Mouse (Mus musculus): ENCODE data around the gene Olfr153. TPM values are rescaled to one million over a fixed set of nuclear protein-coding genes. Genes with fewer than 3 reads are reported as not detected.
"Not testable (repeated sequence)": the region's sequence is repeated elsewhere in the genome, so short reads cannot be mapped to it uniquely, and the experiment has no call there.

Gene Olfr153
- polyA plus RNA-seq, 1 experiment from 2014 or later = not detected

DNA sequence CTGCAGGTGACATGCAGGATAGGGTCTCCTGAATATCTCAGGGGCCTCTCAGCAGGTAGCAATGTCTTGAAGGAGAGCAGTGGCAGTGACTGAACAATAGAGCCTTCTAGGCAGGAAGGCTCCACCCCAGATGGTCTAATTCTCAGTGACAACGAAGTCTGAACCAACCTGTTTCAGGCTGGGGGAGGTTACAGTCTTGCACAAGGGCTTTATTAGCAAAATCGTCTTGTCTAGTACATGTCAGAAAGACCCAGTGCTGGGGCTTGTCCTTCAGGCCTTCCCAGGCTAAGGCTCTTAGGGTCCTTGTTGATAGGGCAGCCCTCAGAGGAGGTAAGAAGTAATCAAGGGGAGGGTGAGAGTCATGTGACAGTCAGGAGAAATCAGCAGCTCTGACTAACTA lies 3.2 kb downstream of the Olfr153 start:
- no peak for ATAC-seq (ENCODE audit: low read depth)
- Histone ChIP-seq H3K27me3 (ENCODE audit: control insufficient read depth, insufficient read depth, low read depth, low read length) (no peaks in the 10 kb centered on the region), H3K36me3 (ENCODE audit: control insufficient read depth, insufficient read depth) (no peaks in the 10 kb centered on the region), H3K4me2 (ENCODE audit: low read depth, low read length) (no peak overlapping the region), H3K9me3 (replicated peaks; ENCODE audit: control insufficient read depth, low read length) (no peaks in the 10 kb centered on the region), H3K27ac (ENCODE audit: low read length) (no peak overlapping the region), H3K4me3 (ENCODE audit: low read depth, low read length) (no peak overlapping the region), H3K9ac (ENCODE audit: low read depth, low read length) (no peak overlapping the region), H3K4me1 (ENCODE audit: control insufficient read depth, low read depth, low read length) (no peaks in the 10 kb centered on the region)
- 41% methylated on average over 2 of the region's 2 CpGs for WGBS (ENCODE audit: insufficient replicate concordance)

GRCm38 (mm10) chr2:87545442-87545841 lies 13.8 kb downstream of the Olfr153 start, which contains the start of gene Olfr1128:
TSS of gene Olfr1128 (minus strand) at chr2:87545542.
- Histone ChIP-seq H3K9me3 (replicated peaks; ENCODE audit: control insufficient read depth, low read length) (no peaks in the 10 kb centered on the region), H3K9ac (ENCODE audit: low read depth, low read length) (no peak within 1 kb of the TSS), H3K4me2 (ENCODE audit: low read depth, low read length) (no peak within 1 kb of the TSS), H3K4me1 (ENCODE audit: control insufficient read depth, low read depth, low read length) (no peaks in the 10 kb centered on the region), H3K36me3 (ENCODE audit: control insufficient read depth, insufficient read depth) (no peaks in the 10 kb centered on the region), H3K4me3 (ENCODE audit: low read depth, low read length) (no peak within 1 kb of the TSS), H3K27ac (ENCODE audit: low read length) (no peak within 1 kb of the TSS), H3K27me3 (ENCODE audit: control insufficient read depth, insufficient read depth, low read depth, low read length) (no peaks in the 10 kb centered on the region)
- ATAC-seq (ENCODE audit: low read depth) = no peak
- WGBS (ENCODE audit: insufficient replicate concordance) = 55% methylated on average over 1 of the region's 1 CpGs

GRCm38 (mm10) chr2:87573602-87574001 lies 42.0 kb downstream of the Olfr153 start, which contains the start of gene Olfr1129:
TSS of gene Olfr1129 (plus strand) at chr2:87573902.
- 31% methylated on average over 1 of the region's 1 CpGs for WGBS (ENCODE audit: insufficient replicate concordance)
- H3K27ac ChIP-seq (ENCODE audit: low read length) = not testable (repeated sequence)

More at GRCm38 (mm10) chr2:87573602-87574001, 42.0 kb downstream of the Olfr153 start, which contains the start of gene Olfr1129:
- H3K4me3 ChIP-seq (ENCODE audit: low read depth, low read length); ATAC-seq (ENCODE audit: low read depth); H3K4me1 ChIP-seq (ENCODE audit: control insufficient read depth, low read depth, low read length); H3K4me2 ChIP-seq (ENCODE audit: low read depth, low read length); H3K9me3 ChIP-seq (replicated peaks; ENCODE audit: control insufficient read depth, low read length); H3K36me3 ChIP-seq (ENCODE audit: control insufficient read depth, insufficient read depth); H3K27me3 ChIP-seq (ENCODE audit: control insufficient read depth, insufficient read depth, low read depth, low read length); H3K9ac ChIP-seq (ENCODE audit: low read depth, low read length): not testable (repeated sequence)

Other genes starting within 250 kb of the Olfr153 start
- gene Olfr1118, start 224.2 kb upstream of the Olfr153 start, polyA plus RNA-seq (2015; fragmentation: Nextera tagmentation; extraction: Ambion mirVana) = not detected in 2 replicates
- not detected in 2 replicates for gene Olfr1120, start 177.0 kb upstream of the Olfr153 start, polyA plus RNA-seq (2015; fragmentation: Nextera tagmentation; extraction: Ambion mirVana)
- gene Olfr1121, start 161.9 kb upstream of the Olfr153 start, polyA plus RNA-seq (2015; fragmentation: Nextera tagmentation; extraction: Ambion mirVana) = not detected in 2 replicates
- not detected in 2 replicates for gene Olfr1122, start 145.9 kb upstream of the Olfr153 start, polyA plus RNA-seq (2015; fragmentation: Nextera tagmentation; extraction: Ambion mirVana)
- not detected in 2 replicates for gene Olfr1123, start 115.2 kb upstream of the Olfr153 start, polyA plus RNA-seq (2015; fragmentation: Nextera tagmentation; extraction: Ambion mirVana)
- gene Olfr1124, start 101.5 kb upstream of the Olfr153 start, polyA plus RNA-seq (2015; fragmentation: Nextera tagmentation; extraction: Ambion mirVana) = not detected in 2 replicates
- not detected in 2 replicates for gene Olfr1126, start 77.8 kb upstream of the Olfr153 start, polyA plus RNA-seq (2015; fragmentation: Nextera tagmentation; extraction: Ambion mirVana)
- gene Pramel7, start 34.7 kb upstream of the Olfr153 start, polyA plus RNA-seq (2015; fragmentation: Nextera tagmentation; extraction: Ambion mirVana) = not detected in 2 replicates
- gene Pramel6, start 25.2 kb upstream of the Olfr153 start, polyA plus RNA-seq (2015; fragmentation: Nextera tagmentation; extraction: Ambion mirVana) = not detected in 2 replicates
- gene Olfr1128, start 13.7 kb downstream of the Olfr153 start, polyA plus RNA-seq (2015; fragmentation: Nextera tagmentation; extraction: Ambion mirVana) = not detected in 2 replicates
- not detected in 2 replicates for gene Olfr1129, start 42.1 kb downstream of the Olfr153 start, polyA plus RNA-seq (2015; fragmentation: Nextera tagmentation; extraction: Ambion mirVana)
- not detected in 2 replicates for gene Olfr1130, start 74.4 kb downstream of the Olfr153 start, polyA plus RNA-seq (2015; fragmentation: Nextera tagmentation; extraction: Ambion mirVana)
- gene Olfr1131, start 95.3 kb downstream of the Olfr153 start, polyA plus RNA-seq (2015; fragmentation: Nextera tagmentation; extraction: Ambion mirVana) = not detected in 2 replicates
- gene Olfr1132, start 105.7 kb downstream of the Olfr153 start, polyA plus RNA-seq (2015; fragmentation: Nextera tagmentation; extraction: Ambion mirVana) = not detected in 2 replicates
- not detected in 2 replicates for gene Olfr1133, start 115.6 kb downstream of the Olfr153 start, polyA plus RNA-seq (2015; fragmentation: Nextera tagmentation; extraction: Ambion mirVana)
- gene Olfr1134, start 126.7 kb downstream of the Olfr153 start, polyA plus RNA-seq (2015; fragmentation: Nextera tagmentation; extraction: Ambion mirVana) = not detected in 2 replicates
- not detected in 2 replicates for gene Olfr1135, start 141.9 kb downstream of the Olfr153 start, polyA plus RNA-seq (2015; fragmentation: Nextera tagmentation; extraction: Ambion mirVana)
- not detected in 2 replicates for gene Olfr1136, start 162.2 kb downstream of the Olfr153 start, polyA plus RNA-seq (2015; fragmentation: Nextera tagmentation; extraction: Ambion mirVana)
- gene Olfr1137, start 181.4 kb downstream of the Olfr153 start, polyA plus RNA-seq (2015; fragmentation: Nextera tagmentation; extraction: Ambion mirVana) = not detected in 2 replicates
- gene Olfr1138, start 208.2 kb downstream of the Olfr153 start, polyA plus RNA-seq (2015; fragmentation: Nextera tagmentation; extraction: Ambion mirVana) = not detected in 2 replicates
- not detected in 2 replicates for gene Olfr1140, start 212.0 kb downstream of the Olfr153 start, polyA plus RNA-seq (2015; fragmentation: Nextera tagmentation; extraction: Ambion mirVana)
- not detected in 2 replicates for gene Olfr1141, start 222.2 kb downstream of the Olfr153 start, polyA plus RNA-seq (2015; fragmentation: Nextera tagmentation; extraction: Ambion mirVana)
- gene Olfr152, start 247.7 kb downstream of the Olfr153 start, polyA plus RNA-seq (2015; fragmentation: Nextera tagmentation; extraction: Ambion mirVana) = not detected in 2 replicates